Mouse (Mus musculus) kidney, adult 2 months (tissue): ENCODE measurements at regions not wholly inside any gene's neighbourhood (a gene's known extent, or its start where the extent isn't known, plus 50 kb on each side); places are given as distances from the start of the nearest gene placed in this dataset.

Source experiments
- DNase-seq: peaks from one replicate; pipeline ENCODE4 v3.0.0; 2021
- H3K27ac ChIP-seq: fragments of 200-500 bp; 2 replicates; pipeline ENCODE4 v1.5.1; 2012; ENCODE audit warnings: low read depth, low read length, control low read depth, inconsistent platforms; ENCODE audit not compliant: insufficient read depth
- H3K27me3 ChIP-seq: fragments of 200-500 bp; replicated peaks from 2 replicates; pipeline ENCODE4 v1.6.1; 2012; ENCODE audit warnings: mild to moderate bottlenecking, moderate library complexity, low read length, inconsistent platforms; ENCODE audit not compliant: control insufficient read depth, insufficient read depth
- H3K36me3 ChIP-seq: fragments of 200-500 bp; 2 replicates; pipeline ENCODE4 v1.6.1; 2012; ENCODE audit warnings: mild to moderate bottlenecking, moderate library complexity, low read length, inconsistent platforms; ENCODE audit not compliant: control insufficient read depth, insufficient read depth
- H3K4me1 ChIP-seq: fragments of 200-500 bp; 2 replicates; pipeline ENCODE4 v1.6.1; 2011; ENCODE audit warnings: low read length; ENCODE audit not compliant: control insufficient read depth, insufficient read depth
- H3K4me3 ChIP-seq: fragments of 200-500 bp; 2 replicates; pipeline ENCODE4 v1.5.1; 2011; ENCODE audit warnings: mild to moderate bottlenecking, low read depth, low read length, control low read depth; ENCODE audit not compliant: insufficient read depth
- CTCF ChIP-seq: fragments of 200-500 bp; conservative IDR thresholded peaks from 2 replicates; pipeline ENCODE4 v1.5.1; 2011; ENCODE audit warnings: low read depth, mild to moderate bottlenecking, control low read depth, low read length, moderate library complexity, mixed read lengths; ENCODE audit not compliant: insufficient read depth, insufficient read length
- POLR2A ChIP-seq: fragments of 200-500 bp; IDR thresholded peaks from one replicate; pipeline ENCODE4 v1.6.1; 2011; ENCODE audit warnings: low read depth, low read length, control low read depth
- WGBS: fragments of 180-500 bp; shearing (Covaris S2); methylation state at CpG from one replicate; pipeline ENCODE4 v1.1.7; 2018; 5-methylcytosine and 5-hydroxymethylcytosine counted together

- H3K4me3 ChIP-seq = no peak overlapping the region
- 17% methylated on average over 26 of the region's 26 CpGs for WGBS
- no peaks in the 10 kb centered on the region for H3K27me3 ChIP-seq
- H3K4me1 ChIP-seq = no peaks in the 10 kb centered on the region
- DNase-seq = no peak
- H3K36me3 ChIP-seq = no peaks in the 10 kb centered on the region
- H3K27ac ChIP-seq = no peak overlapping the region
- TF ChIP-seq POLR2A (no peak), CTCF (no peak)
Observed at GRCm38 (mm10) chr5:128524377-128525280, 76.0 kb upstream of the Fzd10 start.

DNA sequence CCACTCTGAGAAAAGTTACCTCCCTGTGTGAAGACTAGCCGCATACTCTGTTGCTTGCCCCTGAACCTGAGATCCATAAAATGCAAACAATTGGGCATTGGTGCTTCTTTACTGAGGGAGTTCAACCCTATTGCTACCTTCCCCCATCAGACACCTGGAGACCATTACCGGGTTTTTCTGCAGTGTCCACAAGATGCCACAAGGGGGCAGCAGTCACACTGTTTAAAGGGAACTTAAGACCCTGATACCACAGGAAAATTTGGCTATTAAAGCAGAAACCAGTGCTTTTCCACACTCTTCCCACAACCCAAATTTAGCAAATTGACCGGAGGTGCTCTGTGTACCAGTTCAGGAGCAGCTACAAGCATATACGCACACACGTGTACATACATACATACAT is 78.0 kb upstream of the Fzd10 start:
- Histone ChIP-seq H3K4me3 (no peak overlapping the region), H3K27ac (no peak overlapping the region), H3K36me3 (no peaks in the 10 kb centered on the region), H3K27me3 (no peaks in the 10 kb centered on the region), H3K4me1 (no peaks in the 10 kb centered on the region)
- TF ChIP-seq POLR2A (no peak), CTCF (peak; percentile 59)
- DNase-seq = peak; percentile 11
- 42% methylated on average over 5 of the region's 5 CpGs for WGBS

DNA sequence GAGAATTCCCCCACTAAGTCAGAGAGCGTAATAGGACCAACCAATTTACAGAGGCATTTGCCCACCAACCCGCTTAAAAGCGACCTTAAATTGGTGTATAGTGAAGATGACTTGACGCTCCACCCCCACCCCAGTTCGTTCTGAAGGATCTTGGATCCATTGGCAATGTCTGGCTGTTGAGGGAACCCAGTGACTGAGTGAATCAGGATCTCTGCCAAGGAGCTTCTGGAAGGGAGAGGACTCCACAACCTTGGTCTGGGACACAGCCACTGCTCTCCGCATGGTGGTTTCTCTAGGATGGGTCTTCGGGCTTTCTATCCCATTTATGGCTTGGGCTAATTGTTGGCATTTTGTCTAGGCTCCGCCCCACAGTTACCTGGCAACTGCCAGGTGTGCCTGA is 83.3 kb upstream of the Fzd10 start:
- TF ChIP-seq CTCF (no peak), POLR2A (no peak)
- 41% methylated on average over 8 of the region's 8 CpGs for WGBS
- H3K36me3 ChIP-seq = no peaks in the 10 kb centered on the region
- H3K4me1 ChIP-seq = no peaks in the 10 kb centered on the region
- H3K27me3 ChIP-seq = no peaks in the 10 kb centered on the region
- H3K27ac ChIP-seq = no peak overlapping the region
- H3K4me3 ChIP-seq = no peak overlapping the region
- no peak for DNase-seq

GRCm38 (mm10) chr5:128515343-128515742 is 82.5 kb upstream of the Tmem132d start:
- H3K36me3 ChIP-seq = no peaks in the 10 kb centered on the region
- WGBS = 3% methylated on average over 2 of the region's 2 CpGs
- peak; percentile 3 for DNase-seq
- no peaks in the 10 kb centered on the region for H3K27me3 ChIP-seq
- H3K27ac ChIP-seq = no peak overlapping the region
- no peak overlapping the region for H3K4me3 ChIP-seq
- TF ChIP-seq CTCF = peak; percentile 76
- no peak for TF ChIP-seq POLR2A
- H3K4me1 ChIP-seq = no peaks in the 10 kb centered on the region

DNA sequence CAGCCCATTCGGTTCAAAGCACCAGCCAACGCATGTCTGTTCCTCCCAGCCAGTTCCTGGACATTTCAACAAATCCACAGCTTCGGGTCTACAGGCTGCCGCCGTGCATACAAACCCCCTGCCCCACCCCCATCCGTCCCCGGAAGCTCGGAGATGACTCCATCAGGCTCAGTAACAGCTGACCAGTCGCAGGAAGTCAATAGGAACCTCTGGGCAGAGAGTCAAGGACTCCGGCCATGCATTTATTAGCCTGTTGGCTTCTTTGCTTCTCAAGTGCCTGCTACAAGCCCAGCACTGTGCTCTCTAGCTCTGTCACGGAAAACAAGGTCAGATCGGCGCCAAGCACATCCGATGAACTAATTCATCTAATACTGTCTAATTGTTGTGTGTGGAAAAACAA is 80.4 kb upstream of the Tmem132d start:
- Histone ChIP-seq H3K4me3 (no peak overlapping the region), H3K36me3 (no peaks in the 10 kb centered on the region), H3K27ac (no peak overlapping the region), H3K4me1 (no peaks in the 10 kb centered on the region), H3K27me3 (no peaks in the 10 kb centered on the region)
- DNase-seq = no peak
- 58% methylated on average over 14 of the region's 14 CpGs for WGBS
- no peak for TF ChIP-seq CTCF
- no peak for TF ChIP-seq POLR2A

DNA sequence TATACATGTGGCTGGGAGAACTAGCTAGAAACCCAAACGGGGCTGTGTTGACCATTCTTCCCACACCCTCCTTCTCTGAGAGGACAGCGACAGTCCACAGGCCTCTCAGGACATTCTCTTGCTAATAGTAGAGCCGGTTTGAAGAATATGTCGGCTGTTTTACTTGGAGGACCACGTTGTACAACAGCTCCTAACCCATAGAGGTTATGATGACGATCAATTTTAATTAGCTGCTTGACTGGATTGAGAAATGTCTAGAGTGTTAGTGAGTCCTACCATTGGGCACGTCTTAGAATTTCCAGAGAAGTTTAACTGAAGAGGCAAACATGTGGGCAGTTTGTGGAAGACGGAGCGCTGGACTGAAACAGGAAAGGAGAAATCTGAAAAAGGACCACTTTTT is 79.7 kb upstream of the Tmem132d start:
- TF ChIP-seq CTCF (no peak), POLR2A (no peak)
- Histone ChIP-seq H3K4me1 (no peaks in the 10 kb centered on the region), H3K27me3 (no peaks in the 10 kb centered on the region), H3K27ac (no peak overlapping the region), H3K36me3 (no peaks in the 10 kb centered on the region), H3K4me3 (no peak overlapping the region)
- DNase-seq = no peak
- WGBS = 85% methylated on average over 9 of the region's 9 CpGs

DNA sequence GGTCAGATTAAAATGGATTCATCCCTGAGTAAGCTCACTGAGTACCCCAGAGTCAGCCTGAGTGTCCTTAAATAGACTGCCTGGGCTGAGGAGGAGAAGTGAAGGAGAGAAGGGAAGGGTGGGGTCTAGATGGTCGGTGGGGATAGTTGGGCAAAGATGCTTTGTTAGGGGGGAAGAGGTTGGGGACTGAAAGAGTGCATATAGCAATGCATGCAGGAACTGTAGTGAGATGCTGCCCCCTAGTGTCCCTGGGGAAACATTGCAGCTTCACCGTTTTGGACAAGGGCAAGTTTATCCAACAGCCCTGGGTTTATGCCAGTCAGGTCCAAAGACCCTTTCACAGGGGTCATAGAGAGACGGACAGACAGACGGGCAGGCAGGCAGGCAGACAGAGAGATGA is 71.6 kb upstream of the Tmem132d start:
- 5% methylated on average over 4 of the region's 4 CpGs for WGBS

More for the DNA sequence above, 71.6 kb upstream of the Tmem132d start:
- peak; percentile 28 for DNase-seq
- Histone ChIP-seq H3K27me3 (no peaks in the 10 kb centered on the region), H3K4me3 (no peak overlapping the region), H3K27ac (no peak overlapping the region), H3K4me1 (no peaks in the 10 kb centered on the region), H3K36me3 (no peaks in the 10 kb centered on the region)
- peak; percentile 90 for TF ChIP-seq CTCF
- no peak for TF ChIP-seq POLR2A
